Mouse (Mus musculus) brain, adult 2 months (tissue): ENCODE results near the gene Hspe1.
A peak's percentile ranks its signal among the peaks of the same experiment; 100 is the strongest.
"Not testable (repeated sequence)": the region's sequence is repeated elsewhere in the genome, so short reads cannot be mapped to it uniquely, and the experiment has no call there.

Experiments
- DNase-seq: peaks from one replicate; pipeline ENCODE4 v3.0.0; 2011; ENCODE audit warnings: low read depth, low spot score

The Hspe1 gene

GRCm38 (mm10) chr1:55085781-55086366 is 2.1 kb upstream of the Hspe1 start:
- no peak for DNase-seq

GRCm38 (mm10) chr1:55086868-55087400 is 998 bp upstream of the Hspe1 start:
- DNase-seq, result no peak

GRCm38 (mm10) chr1:55087401-55087904 is 479 bp upstream of the Hspe1 start:
- DNase-seq, result no peak

- DNase-seq, result no peak
Measured at GRCm38 (mm10) chr1:55088611-55089497, 922 bp downstream of the Hspe1 start.

- no peak for DNase-seq
Measured at GRCm38 (mm10) chr1:55089498-55090064, 1.6 kb downstream of the Hspe1 start.

- DNase-seq, result no peak
Measured at GRCm38 (mm10) chr1:55092056-55092455, 4.1 kb downstream of the Hspe1 start.

- no peak for DNase-seq
Measured at GRCm38 (mm10) chr1:55092469-55092868, 4.5 kb downstream of the Hspe1 start.

GRCm38 (mm10) chr1:55106919-55107585 is 19.1 kb downstream of the Hspe1 start:
- DNase-seq, result no peak

GRCm38 (mm10) chr1:55107644-55108043 is 19.7 kb downstream of the Hspe1 start:
- DNase-seq, result no peak

GRCm38 (mm10) chr1:55108473-55108872 is 20.5 kb downstream of the Hspe1 start:
- DNase-seq, result no peak

- DNase-seq, result no peak
Measured at GRCm38 (mm10) chr1:55109066-55109766, 21.3 kb downstream of the Hspe1 start.

- no peak for DNase-seq
Measured at GRCm38 (mm10) chr1:55123046-55123445, 35.1 kb downstream of the Hspe1 start.

GRCm38 (mm10) chr1:55123561-55123960 is 35.6 kb downstream of the Hspe1 start:
- DNase-seq, result no peak

- not testable (repeated sequence) for DNase-seq
Measured at GRCm38 (mm10) chr1:55124136-55124535, 36.2 kb downstream of the Hspe1 start.

- no peak for DNase-seq
Measured at GRCm38 (mm10) chr1:55129716-55130115, 41.8 kb downstream of the Hspe1 start.

- peak; percentile 8 for DNase-seq
Measured at GRCm38 (mm10) chr1:55130190-55130916, 42.4 kb downstream of the Hspe1 start.

GRCm38 (mm10) chr1:55130943-55131401 is 43.0 kb downstream of the Hspe1 start, which contains the start of gene Mob4:
Gene Mob4 (plus strand): TSS chr1:55131231.
- peak; percentile 98 for DNase-seq

GRCm38 (mm10) chr1:55131424-55132014 is 43.6 kb downstream of the Hspe1 start:
- peak; percentile 53 for DNase-seq

- no peak for DNase-seq
Measured at GRCm38 (mm10) chr1:55132308-55132707, 44.4 kb downstream of the Hspe1 start.

- DNase-seq, result no peak
Measured at GRCm38 (mm10) chr1:55133173-55133572, 45.2 kb downstream of the Hspe1 start.
